Mouse (Mus musculus) thymus, postnatal 4 days (tissue): ENCODE data around the gene Hpcal1.
"Not testable (repeated sequence)": the region's sequence is repeated elsewhere in the genome, so short reads cannot be mapped to it uniquely, and the experiment has no call there.

ENCODE experiments used
- DNase-seq: peaks from one replicate; pipeline ENCODE4 v3.0.0; 2021

The Hpcal1 gene

GRCm38 (mm10) chr12:17741637-17742364 lies 51.1 kb downstream of the Hpcal1 start:
- no peak for DNase-seq

- DNase-seq: no peak
These were observed 52.1 kb downstream of the Hpcal1 start for GRCm38 (mm10) chr12:17742571-17743321.

GRCm38 (mm10) chr12:17745431-17745830 lies 54.8 kb downstream of the Hpcal1 start:
- DNase-seq: peak; percentile 63

- no peak for DNase-seq
These were observed 56.1 kb downstream of the Hpcal1 start for GRCm38 (mm10) chr12:17746725-17747124.

- no peak for DNase-seq
These were observed 56.8 kb downstream of the Hpcal1 start for GRCm38 (mm10) chr12:17747191-17748154.

- no peak for DNase-seq
These were observed 57.5 kb downstream of the Hpcal1 start for GRCm38 (mm10) chr12:17748155-17748529.

GRCm38 (mm10) chr12:17749784-17750183 lies 59.1 kb downstream of the Hpcal1 start:
- no peak for DNase-seq

GRCm38 (mm10) chr12:17750500-17750899 lies 59.8 kb downstream of the Hpcal1 start:
- no peak for DNase-seq

GRCm38 (mm10) chr12:17752828-17753227 lies 62.2 kb downstream of the Hpcal1 start:
- no peak for DNase-seq

GRCm38 (mm10) chr12:17754771-17755170 lies 64.1 kb downstream of the Hpcal1 start:
- no peak for DNase-seq

GRCm38 (mm10) chr12:17756891-17757290 lies 66.2 kb downstream of the Hpcal1 start:
- DNase-seq: no peak

GRCm38 (mm10) chr12:17762286-17762933 lies 71.8 kb downstream of the Hpcal1 start:
- no peak for DNase-seq

GRCm38 (mm10) chr12:17763054-17763453 lies 72.4 kb downstream of the Hpcal1 start:
- no peak for DNase-seq

GRCm38 (mm10) chr12:17764005-17764404 lies 73.3 kb downstream of the Hpcal1 start:
- DNase-seq: no peak

- not testable (repeated sequence) for DNase-seq
These were observed 76.9 kb downstream of the Hpcal1 start for GRCm38 (mm10) chr12:17767567-17767966.

- DNase-seq: no peak
These were observed 79.0 kb downstream of the Hpcal1 start for GRCm38 (mm10) chr12:17769476-17770172.

- DNase-seq: no peak
These were observed 79.9 kb downstream of the Hpcal1 start for GRCm38 (mm10) chr12:17770538-17770937.

- not testable (repeated sequence) for DNase-seq
These were observed 83.1 kb downstream of the Hpcal1 start for GRCm38 (mm10) chr12:17773721-17774120.

- DNase-seq: not testable (repeated sequence)
These were observed 84.2 kb downstream of the Hpcal1 start for GRCm38 (mm10) chr12:17774842-17775241.

GRCm38 (mm10) chr12:17778320-17778719 lies 87.7 kb downstream of the Hpcal1 start:
- peak; percentile 71 for DNase-seq

GRCm38 (mm10) chr12:17779093-17779492 lies 88.4 kb downstream of the Hpcal1 start:
- DNase-seq: no peak

- DNase-seq: peak; percentile 50
These were observed 98.8 kb downstream of the Hpcal1 start for GRCm38 (mm10) chr12:17789486-17789885.
